Mouse (Mus musculus): ENCODE results near the gene Gucy2g. TPM values are rescaled to one million over a fixed set of nuclear protein-coding genes. Genes with fewer than 3 reads are reported as not detected.

Gene Gucy2g
- total and polyA plus RNA-seq, 3 experiments = 0.65 to 2.4 TPM; not detected in 1

- DNase-seq (ENCODE audit: low read depth, low spot score) = no peak
- H3K9ac ChIP-seq (ENCODE audit: control insufficient read depth, low read depth, low read length, poor library complexity, severe bottlenecking) = no peak overlapping the region
- H3K36me3 ChIP-seq (ENCODE audit: control insufficient read depth in 1 of 2, insufficient read depth in 2 of 2, low read length in 2 of 2) = peaks cover 0 to 7% of the 10 kb centered on the region in 2 experiments; a peak in 2 of 4 replicates
- no peak overlapping the region for H3K27ac ChIP-seq (ENCODE audit: control insufficient read depth, low read depth, low read length)
- no peaks in the 10 kb centered on the region for H3K9me3 ChIP-seq (replicated peaks; ENCODE audit: insufficient read depth, low read length)
- H3K4me1 ChIP-seq (ENCODE audit: control insufficient read depth in 1 of 2, insufficient read depth in 2 of 2, low read length in 2 of 2) = peaks cover 3 to 13% of the 10 kb centered on the region in 2 experiments; a peak in 3 of 4 replicates
- no peaks in the 10 kb centered on the region; the same call in 1 of the 2 replicates for H3K79me2 ChIP-seq (ENCODE audit: control insufficient read depth, insufficient read depth, low read length, poor library complexity)
- H3K27me3 ChIP-seq (ENCODE audit: control insufficient read depth in 1 of 2, insufficient read depth in 2 of 2, low read length in 2 of 2) = no peaks in the 10 kb centered on the region
- TF ChIP-seq HCFC1 (IDR thresholded peaks at IDR 0.05; ENCODE audit: low read depth, low read length) (no peak), ZKSCAN1 (IDR thresholded peaks at IDR 0.05; ENCODE audit: low read depth, low read length) (peak; percentile 86)
- no peak overlapping the region for H3K4me3 ChIP-seq (ENCODE audit: control insufficient read depth in 1 of 2, insufficient read depth in 1 of 2, low read depth in 2 of 2, low read length in 2 of 2)
Observed at GRCm38 (mm10) chr19:55222268-55222667, 18.8 kb downstream of the Gucy2g start.

GRCm38 (mm10) chr19:55221208-55221607 lies 19.8 kb downstream of the Gucy2g start:
- H3K4me1 ChIP-seq (ENCODE audit: control insufficient read depth in 1 of 2, insufficient read depth in 2 of 2, low read length in 2 of 2) = peaks cover 3 to 15% of the 10 kb centered on the region in 2 experiments; a peak in 3 of 4 replicates
- no peak overlapping the region for H3K9ac ChIP-seq (ENCODE audit: control insufficient read depth, low read depth, low read length, poor library complexity, severe bottlenecking)
- TF ChIP-seq NRF1 (IDR thresholded peaks at IDR 0.05; ENCODE audit: insufficient read depth, low read depth, low read length, poor library complexity, severe bottlenecking) (no peak), CTCF (IDR thresholded peaks at IDR 0.05 in 2 of 3, conservative IDR thresholded peaks at IDR 0.05 in 1 of 3; ENCODE audit: control insufficient read depth in 1 of 3, insufficient read depth in 1 of 3, low read depth in 2 of 3, low read length in 3 of 3, poor library complexity in 1 of 3, severe bottlenecking in 1 of 3) (no peak), POLR2AphosphoS5 (IDR thresholded peaks at IDR 0.05; ENCODE audit: borderline replicate concordance, low read depth, low read length) (no peak), MAX (IDR thresholded peaks at IDR 0.05; ENCODE audit: low read length) (no peak), GATA1 (IDR thresholded peaks at IDR 0.05; ENCODE audit: low read depth, low read length) (no peak), GABPA (IDR thresholded peaks at IDR 0.05; ENCODE audit: low read depth, low read length) (no peak), E2F4 (IDR thresholded peaks at IDR 0.05; ENCODE audit: borderline replicate concordance, low read depth, low read length) (no peak)
- no peak for DNase-seq (ENCODE audit: low read depth, low spot score)
- H3K36me3 ChIP-seq (ENCODE audit: control insufficient read depth in 1 of 2, insufficient read depth in 2 of 2, low read length in 2 of 2) = peaks cover 0 to 7% of the 10 kb centered on the region in 2 experiments; a peak in 2 of 4 replicates
- H3K4me3 ChIP-seq (ENCODE audit: control insufficient read depth in 1 of 2, insufficient read depth in 1 of 2, low read depth in 2 of 2, low read length in 2 of 2) = no peak overlapping the region
- no peaks in the 10 kb centered on the region; the same call in 1 of the 2 replicates for H3K79me2 ChIP-seq (ENCODE audit: control insufficient read depth, insufficient read depth, low read length, poor library complexity)
- H3K9me3 ChIP-seq (replicated peaks; ENCODE audit: insufficient read depth, low read length) = no peaks in the 10 kb centered on the region
- no peak overlapping the region for H3K27ac ChIP-seq (ENCODE audit: control insufficient read depth, low read depth, low read length)
- no peaks in the 10 kb centered on the region for H3K27me3 ChIP-seq (ENCODE audit: control insufficient read depth in 1 of 2, insufficient read depth in 2 of 2, low read length in 2 of 2)

DNA sequence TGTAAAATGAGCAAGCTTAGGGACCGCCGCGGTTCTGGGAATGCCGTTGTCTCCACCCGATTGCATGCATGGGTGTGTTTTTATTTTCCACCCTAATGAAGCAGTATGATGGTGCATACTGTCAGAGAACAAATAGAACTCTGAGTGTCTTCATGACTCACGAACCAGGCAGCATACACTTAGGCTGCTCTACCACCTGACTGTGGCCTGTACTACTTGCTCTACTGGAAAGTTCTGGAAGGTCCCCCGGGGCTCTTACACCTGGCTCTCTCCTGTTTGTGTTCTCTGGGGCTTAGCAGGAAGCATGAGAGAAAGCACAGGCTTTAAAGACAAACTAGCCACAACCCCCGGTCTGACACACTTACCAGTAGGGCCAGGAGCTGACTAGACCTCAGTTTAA lies 21.7 kb downstream of the Gucy2g start:
- peak overlapping the region; percentile 84 for H3K27ac ChIP-seq (ENCODE audit: control insufficient read depth, low read depth, low read length)
- TF ChIP-seq HCFC1 (IDR thresholded peaks at IDR 0.05; ENCODE audit: low read depth, low read length) (no peak), ZMIZ1 (IDR thresholded peaks at IDR 0.05; ENCODE audit: low read depth, low read length) (no peak; the same call in 1 of the 2 replicates), ZKSCAN1 (IDR thresholded peaks at IDR 0.05; ENCODE audit: low read depth, low read length) (no peak), SIN3A (IDR thresholded peaks at IDR 0.05; ENCODE audit: low read length) (no peak), BHLHE40 (IDR thresholded peaks at IDR 0.05; ENCODE audit: borderline replicate concordance, low read depth, low read length) (no peak), CHD2 (IDR thresholded peaks at IDR 0.05; ENCODE audit: low read length) (no peak), RCOR1 (IDR thresholded peaks at IDR 0.05; ENCODE audit: low read depth, low read length) (no peak), POLR2AphosphoS5 (IDR thresholded peaks at IDR 0.05; ENCODE audit: borderline replicate concordance, low read depth, low read length) (no peak), MYB (IDR thresholded peaks at IDR 0.05; ENCODE audit: low read depth, low read length) (no peak), ZC3H11A (IDR thresholded peaks at IDR 0.05; ENCODE audit: low read depth, low read length) (no peak), POLR2AphosphoS2 (IDR thresholded peaks at IDR 0.05; ENCODE audit: low read length) (no peak), MAFK (IDR thresholded peaks at IDR 0.05; ENCODE audit: borderline replicate concordance, low read depth, low read length) (no peak)
- H3K9me3 ChIP-seq (replicated peaks; ENCODE audit: insufficient read depth, low read length) = no peaks in the 10 kb centered on the region
- no peaks in the 10 kb centered on the region; the same call in 1 of the 2 replicates for H3K79me2 ChIP-seq (ENCODE audit: control insufficient read depth, insufficient read depth, low read length, poor library complexity)
- H3K4me1 ChIP-seq (ENCODE audit: control insufficient read depth in 1 of 2, insufficient read depth in 2 of 2, low read length in 2 of 2) = peaks cover 3 to 15% of the 10 kb centered on the region in 2 experiments; a peak in 3 of 4 replicates
- no peaks in the 10 kb centered on the region for H3K27me3 ChIP-seq (ENCODE audit: control insufficient read depth in 1 of 2, insufficient read depth in 2 of 2, low read length in 2 of 2)
- H3K36me3 ChIP-seq (ENCODE audit: control insufficient read depth in 1 of 2, insufficient read depth in 2 of 2, low read length in 2 of 2) = peaks cover 0 to 7% of the 10 kb centered on the region in 2 experiments; a peak in 2 of 4 replicates
- no peak for DNase-seq (ENCODE audit: low read depth, low spot score)
- peak overlapping the region; percentile 64 for H3K9ac ChIP-seq (ENCODE audit: control insufficient read depth, low read depth, low read length, poor library complexity, severe bottlenecking)
- H3K4me3 ChIP-seq (ENCODE audit: control insufficient read depth in 1 of 2, insufficient read depth in 1 of 2, low read depth in 2 of 2, low read length in 2 of 2) = peak overlapping the region; percentile 61 to 63

All from MEL (cell line).